Mouse (Mus musculus): ENCODE results near the gene Dhcr7.

Dhcr7 gene

DNA sequence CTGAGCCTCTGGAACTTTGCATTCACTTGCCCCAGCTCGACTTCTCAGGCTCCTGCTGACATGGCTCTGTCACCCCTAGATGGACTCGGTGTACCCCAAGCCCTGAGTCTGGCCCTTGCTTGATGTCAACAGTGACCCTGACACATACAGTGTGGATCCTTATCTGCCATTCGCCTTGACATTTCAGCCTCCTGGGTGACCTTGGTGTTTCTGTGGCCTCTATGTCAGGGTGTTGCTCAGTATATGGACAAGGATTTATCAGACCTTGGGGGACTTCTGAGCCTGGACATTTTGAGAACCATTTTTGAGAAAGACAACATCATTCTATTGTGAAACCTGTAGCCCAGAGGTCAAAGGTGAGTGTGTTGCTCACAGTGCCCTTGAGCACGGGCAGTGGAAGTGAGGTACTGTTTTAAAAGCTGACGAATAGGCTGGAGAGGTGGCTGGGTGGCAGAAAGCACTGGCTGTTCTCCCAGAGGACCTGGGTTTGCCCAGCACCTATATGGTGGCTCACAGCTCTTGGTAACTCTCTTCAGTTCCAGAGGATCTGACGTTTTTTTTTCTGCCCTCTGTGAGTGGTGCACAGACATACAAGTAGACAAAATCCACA is 10.7 kb downstream of the Dhcr7 start:
- DNase-seq (ENCODE audit: low spot score in 2 of 2) = no peak

GRCm38 (mm10) chr7:143834316-143834715 is 11.4 kb downstream of the Dhcr7 start:
- DNase-seq (ENCODE audit: low spot score in 2 of 2) = no peak

DNA sequence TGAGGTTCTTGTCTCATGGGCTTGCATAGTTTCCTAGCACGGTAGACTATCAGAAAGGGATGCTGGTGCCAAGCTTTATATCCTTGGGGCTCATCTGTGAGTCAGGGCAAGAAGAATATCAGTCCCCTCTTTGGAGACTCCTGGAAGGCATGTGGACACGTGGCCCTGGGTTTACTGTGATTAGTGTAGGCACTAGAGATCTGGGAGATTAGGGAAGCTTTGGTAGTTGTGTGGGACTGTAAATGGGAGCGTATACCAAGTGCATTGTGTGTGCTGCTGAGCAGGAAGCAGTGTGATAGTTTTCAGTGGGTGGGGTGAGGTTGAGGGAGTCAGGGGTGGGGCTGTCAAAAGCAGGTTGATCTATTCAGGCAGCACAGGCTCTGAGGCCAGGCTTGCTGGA is 12.0 kb downstream of the Dhcr7 start:
- no peak for DNase-seq (ENCODE audit: low spot score in 2 of 2)

DNA sequence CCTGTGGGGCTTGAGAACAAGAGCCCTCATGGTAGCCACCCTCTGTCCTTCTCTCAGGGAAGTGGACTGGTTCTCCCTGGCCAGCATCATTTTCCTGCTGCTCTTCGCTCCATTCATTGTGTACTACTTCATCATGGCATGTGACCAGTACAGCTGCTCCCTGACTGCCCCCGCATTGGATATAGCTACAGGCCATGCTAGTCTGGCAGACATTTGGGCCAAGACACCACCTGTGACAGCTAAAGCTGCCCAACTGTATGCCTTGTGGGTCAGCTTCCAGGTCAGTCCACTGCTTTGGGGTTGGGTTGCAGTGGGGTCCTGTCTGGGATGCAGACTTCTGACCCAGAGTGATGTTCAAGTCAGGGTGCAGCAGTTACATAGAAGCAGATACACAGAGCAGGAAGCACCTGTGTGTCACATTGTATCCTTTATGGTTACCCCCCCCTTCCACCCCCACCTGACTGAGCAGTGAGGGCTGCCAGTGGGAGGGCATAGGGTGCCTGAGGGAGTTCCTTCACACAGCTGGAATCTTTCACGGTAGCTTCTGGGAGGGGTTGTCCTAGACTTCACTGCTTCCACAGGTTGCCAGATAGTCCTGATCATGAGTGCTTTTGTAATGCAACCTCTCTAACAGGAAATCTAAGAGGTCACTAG is 14.9 kb downstream of the Dhcr7 start:
- DNase-seq (ENCODE audit: low spot score in 2 of 2) = no peak

GRCm38 (mm10) chr7:143840121-143840520 is 17.2 kb downstream of the Dhcr7 start:
- DNase-seq (ENCODE audit: low spot score in 2 of 2) = no peak

DNA sequence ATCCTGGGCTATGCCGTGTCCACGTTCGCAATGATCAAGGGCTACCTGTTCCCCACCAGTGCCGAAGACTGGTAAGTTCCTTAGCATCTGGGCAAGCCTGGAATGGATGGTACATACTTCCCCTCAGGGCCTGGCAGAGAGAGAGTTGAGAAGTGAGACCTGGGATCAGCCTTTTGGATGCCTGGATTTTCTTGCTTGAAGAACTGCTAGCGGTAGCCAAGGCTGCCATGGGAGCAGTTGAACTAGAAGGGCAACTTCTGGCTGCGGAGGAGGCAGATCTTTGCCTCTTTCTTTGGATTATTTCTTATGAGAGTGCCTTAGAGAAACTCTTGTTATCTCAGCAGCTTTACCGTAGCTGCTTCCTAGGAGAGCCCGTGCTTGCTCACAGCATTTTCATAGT is 18.4 kb downstream of the Dhcr7 start:
- DNase-seq (ENCODE audit: low spot score in 2 of 2) = no peak

GRCm38 (mm10) chr7:143848127-143848767 is 25.3 kb downstream of the Dhcr7 start:
- no peak for DNase-seq (ENCODE audit: low spot score in 2 of 2)

DNA sequence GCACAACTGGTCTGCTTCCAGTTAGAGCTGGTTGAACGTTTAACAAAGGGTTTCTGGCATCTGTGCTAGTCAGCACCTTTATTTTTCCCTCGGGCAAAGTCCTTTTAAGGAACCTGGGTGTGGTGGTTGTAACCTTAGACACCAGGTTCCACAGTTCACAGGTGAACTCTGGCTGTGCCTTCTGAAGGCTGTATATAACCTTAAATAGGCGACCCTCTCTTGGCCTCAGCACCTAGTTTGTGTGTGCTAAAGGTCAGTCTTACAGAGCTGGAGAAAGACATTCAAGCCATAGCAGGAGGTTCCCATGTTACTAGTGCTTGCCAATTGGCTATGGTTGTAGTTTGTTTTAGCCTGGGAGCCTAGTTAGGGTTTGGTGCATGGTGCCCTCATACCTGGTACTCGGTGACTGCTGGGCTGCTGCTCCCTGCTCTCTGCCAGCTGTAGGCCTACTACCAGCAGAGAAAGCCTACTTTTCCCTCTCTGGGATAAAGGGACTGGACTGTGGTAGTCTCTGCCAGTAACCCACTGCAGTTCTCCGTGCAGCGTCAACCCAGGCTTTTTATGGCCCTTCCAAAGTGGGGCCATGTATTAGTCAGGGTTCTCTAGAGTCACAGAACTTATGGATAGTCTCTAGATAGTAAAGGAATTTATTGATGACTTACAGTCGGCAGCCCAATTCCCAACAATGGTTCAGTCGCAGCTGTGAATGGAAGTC is 26.0 kb downstream of the Dhcr7 start:
- no peak for DNase-seq (ENCODE audit: low spot score in 2 of 2)

DNA sequence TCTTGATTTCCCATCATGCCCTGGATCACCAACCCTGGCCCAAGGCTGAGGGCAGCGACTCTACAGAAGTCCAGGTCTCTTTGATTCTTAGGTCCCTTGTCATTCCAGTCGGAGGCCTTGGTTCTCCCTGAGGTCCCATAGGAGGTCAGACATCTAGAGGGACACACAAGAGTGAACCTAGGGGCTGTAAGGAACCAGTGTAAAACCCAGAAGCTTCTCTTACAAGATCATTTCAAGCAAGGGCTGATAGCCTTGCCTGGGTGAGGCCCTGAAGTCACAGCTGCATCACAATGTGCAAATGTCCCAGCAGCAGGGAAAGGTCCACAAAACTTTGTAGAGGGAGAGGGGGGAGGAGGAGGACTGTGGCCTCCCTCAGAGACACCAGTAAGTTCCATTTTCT is 43.6 kb downstream of the Dhcr7 start, which contains the start of gene Gm498:
Gene Gm498, plus strand, starts transcription at position 301 of the 400 bp plus-strand sequence.
- no peak for DNase-seq (ENCODE audit: low spot score in 2 of 2)

- DNase-seq (ENCODE audit: low spot score in 2 of 2) = no peak
These were observed 45.9 kb downstream of the Dhcr7 start for GRCm38 (mm10) chr7:143868874-143869273.

DNA sequence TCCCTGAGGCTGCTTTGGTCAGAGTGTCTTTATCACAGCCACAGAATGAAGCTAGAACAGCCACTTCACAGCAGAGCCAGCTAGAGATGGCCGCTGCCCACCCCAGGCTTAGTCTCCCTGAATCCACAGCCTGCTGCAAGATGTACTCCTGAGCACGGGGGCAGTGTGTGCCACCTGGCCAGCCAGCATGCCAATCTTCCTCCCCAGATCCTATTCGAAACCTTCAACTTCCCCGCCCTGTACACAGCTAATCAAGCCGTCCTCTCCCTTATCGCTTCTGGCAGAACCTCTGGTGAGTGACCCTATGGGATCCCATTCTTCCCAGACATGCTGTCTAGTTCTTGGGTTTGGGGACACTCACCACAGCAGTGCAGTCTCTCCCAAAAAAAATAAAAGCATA is 60.8 kb downstream of the Dhcr7 start:
- DNase-seq (ENCODE audit: low spot score in 2 of 2) = no peak

GRCm38 (mm10) chr7:143891146-143891545 is 68.2 kb downstream of the Dhcr7 start:
- no peak for DNase-seq (ENCODE audit: low spot score in 2 of 2)

DNA sequence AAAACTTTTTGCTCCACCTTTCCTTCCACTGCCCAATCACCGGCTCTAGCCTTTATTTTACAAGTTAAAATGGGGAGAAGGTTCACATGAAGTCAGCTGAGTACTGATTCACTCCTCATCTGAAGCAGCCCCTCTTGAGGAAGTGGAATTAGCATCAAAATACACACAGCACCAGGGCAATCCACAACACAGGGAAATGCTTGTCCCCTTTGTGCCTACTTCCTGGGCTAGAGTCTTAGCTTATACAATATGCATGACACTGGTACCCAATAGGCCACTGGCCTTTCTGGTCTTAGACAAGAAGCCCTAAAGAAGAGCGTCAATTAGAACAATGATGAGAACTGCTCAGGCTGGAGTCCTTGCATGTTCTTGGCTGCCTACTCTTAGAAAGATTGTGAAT is 69.4 kb downstream of the Dhcr7 start:
- DNase-seq (ENCODE audit: low spot score in 2 of 2) = no peak
